Mouse (Mus musculus): ENCODE results near the gene Kdelr1.
"Not testable (repeated sequence)": the region's sequence is repeated elsewhere in the genome, so short reads cannot be mapped to it uniquely, and the experiment has no call there.

Gene Kdelr1

DNA sequence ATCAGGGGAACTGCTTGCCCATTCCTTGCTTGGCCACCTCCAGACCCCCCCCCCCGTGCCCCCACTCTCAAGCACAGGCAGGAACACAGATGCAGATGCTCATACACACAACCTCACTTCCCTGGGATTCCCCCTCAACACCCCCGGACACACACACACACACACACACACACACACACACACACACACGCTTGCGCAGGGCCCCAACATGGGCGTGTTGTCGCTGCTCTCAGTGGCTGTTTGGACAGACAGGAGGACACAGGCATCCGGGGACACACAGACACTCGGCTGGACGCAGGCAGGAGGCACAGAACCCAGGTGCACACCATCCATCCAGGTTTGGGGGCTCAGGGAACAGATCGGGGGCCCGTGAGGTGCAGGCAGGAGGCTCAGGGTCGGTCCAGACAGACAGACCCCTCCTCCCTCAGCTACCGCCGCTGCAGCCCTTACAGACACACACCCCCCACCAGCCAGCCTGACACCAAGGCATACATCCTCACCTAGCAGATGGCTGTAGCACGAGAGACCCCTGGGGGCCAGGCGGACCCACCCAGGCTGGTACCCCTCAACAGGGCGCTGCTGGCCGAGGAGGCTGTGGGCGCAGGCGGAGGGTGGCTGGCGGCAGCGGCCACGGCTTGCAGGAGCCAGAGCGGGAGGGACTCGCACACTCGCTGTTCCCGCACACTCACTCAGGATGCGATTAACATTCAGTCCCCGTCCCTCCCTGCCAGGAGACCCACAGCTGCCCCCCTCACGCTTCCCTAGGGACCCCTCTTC lies 2.1 kb upstream of the Kdelr1 start:
- peak; percentile 53 for DNase-seq (ENCODE audit: low read depth)

DNA sequence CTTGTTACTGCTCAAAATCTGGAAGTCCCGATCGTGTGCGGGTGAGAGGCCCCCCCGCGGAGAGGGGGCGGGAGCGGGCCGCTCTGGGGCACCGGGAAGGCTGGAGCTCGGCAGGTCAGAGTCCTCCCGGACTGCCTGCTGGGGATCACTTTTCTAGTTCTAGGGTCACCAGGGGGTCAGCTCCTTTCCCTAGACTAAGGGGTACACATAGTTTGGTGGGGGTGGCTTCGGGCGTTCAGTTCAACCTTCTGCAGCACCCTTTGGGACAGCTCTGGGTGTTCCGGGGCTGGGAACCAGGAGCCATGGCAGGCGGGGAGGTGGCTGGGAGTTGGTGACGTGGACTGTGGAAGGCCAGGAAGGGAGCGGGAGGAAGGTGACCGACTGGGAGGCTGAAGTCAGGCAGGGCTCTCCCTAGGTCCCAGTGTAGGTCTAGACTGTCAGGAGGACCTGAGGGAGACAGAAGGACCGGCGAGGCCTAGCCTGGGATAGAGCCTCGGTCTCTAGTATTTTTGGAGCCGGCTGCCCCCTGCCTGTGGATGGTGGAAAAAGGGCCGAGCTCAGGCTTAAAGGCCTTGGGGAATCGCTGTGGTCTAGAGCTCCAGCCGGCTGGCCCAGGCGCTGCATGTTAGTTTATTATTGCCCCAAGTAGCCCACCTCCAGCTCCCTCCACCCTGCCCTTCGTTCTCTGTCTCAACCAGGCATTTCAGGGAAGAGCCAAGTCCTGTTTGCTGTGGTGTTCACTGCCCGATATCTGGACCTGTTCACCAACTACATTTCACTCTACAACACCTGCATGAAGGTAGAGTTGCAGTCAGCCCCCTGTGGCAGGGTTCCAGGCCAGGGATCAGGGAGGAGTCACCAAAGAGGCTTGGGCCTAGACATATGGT lies 732 bp downstream of the Kdelr1 start:
- peak; percentile 72 for DNase-seq (ENCODE audit: low read depth)

DNA sequence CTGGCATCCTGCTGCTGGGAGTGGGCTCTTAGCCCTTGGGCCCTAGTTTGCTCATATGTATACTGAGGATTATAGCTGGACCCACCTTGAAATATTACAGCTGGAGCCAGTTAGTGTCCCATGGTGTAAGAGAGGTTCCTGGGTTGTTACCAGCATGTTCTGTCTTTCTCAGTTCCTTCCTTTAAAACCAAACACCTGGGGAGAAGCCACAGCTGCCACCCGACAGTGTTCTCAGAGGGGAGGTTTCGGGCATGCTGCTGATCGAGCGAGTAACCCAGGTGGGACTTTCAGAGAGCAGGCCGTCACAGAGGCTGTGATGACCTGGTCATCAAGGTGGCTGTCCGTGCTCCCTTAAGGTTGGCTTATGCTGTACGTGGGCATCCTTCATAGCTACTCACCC lies 4.3 kb downstream of the Kdelr1 start:
- no peak for DNase-seq (ENCODE audit: low read depth)

DNA sequence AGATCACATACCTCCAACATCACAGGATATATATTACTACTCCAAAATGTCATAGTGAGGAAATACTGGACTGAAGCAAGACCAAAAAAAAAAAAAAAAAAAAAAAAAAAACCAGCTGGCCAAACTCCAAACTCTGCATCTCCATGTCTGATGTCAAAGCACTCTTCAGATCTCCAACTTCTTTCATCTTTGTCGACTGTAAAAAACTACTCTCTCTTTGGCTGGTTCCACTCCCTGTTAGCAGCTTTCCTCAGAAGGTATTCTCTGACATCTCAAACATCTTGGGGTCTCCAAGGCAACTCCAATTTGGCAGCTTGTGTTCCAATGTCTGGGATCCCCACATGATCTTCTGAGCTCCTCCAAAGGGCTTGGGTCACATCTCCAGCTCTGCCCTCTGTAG lies 5.7 kb downstream of the Kdelr1 start, which contains the start of gene Grin2d:
Grin2d (minus strand) TSS at position 101 of the 400 bp plus-strand sequence.
- not testable (repeated sequence) for DNase-seq (ENCODE audit: low read depth)

DNA sequence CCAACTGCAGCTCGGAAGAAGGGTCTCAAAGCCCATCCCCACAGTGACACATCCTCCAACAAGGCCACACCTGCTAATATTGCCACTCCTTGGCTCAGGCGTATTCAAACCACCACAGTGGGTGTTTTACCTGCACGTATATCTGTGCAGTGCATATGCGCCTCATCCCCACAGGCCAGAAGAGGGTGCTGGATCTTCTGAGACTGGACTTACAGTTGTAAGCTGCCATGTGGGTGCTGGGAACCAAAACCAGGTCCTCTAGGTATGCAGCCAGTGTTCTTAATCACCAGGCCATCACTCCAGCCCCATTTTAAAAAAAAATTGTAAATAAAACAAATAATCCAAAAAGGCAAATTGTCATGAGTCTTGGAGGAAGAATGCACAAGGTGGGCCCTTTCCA lies 8.0 kb downstream of the Kdelr1 start:
- no peak for DNase-seq (ENCODE audit: low read depth)

DNA sequence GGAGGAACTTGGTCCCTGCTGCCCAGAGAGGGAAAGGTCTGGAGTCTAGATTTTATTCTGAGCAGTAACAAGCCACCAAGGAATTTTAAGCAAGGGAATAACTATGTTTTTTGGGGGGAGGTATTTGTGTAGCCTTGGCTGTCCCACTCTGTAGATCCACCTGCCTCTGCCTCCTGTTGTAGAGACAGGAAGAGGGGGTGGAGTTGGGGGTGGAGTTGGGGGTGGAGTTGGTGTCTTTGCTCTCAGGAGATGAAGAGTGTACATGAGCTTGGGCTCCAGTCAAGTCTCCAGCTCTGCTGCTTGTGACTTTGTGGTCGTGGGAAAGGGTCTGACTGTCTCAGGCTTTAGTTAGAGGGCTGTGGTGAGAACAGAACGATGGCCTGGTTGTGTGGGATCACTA lies 8.4 kb downstream of the Kdelr1 start:
- no peak for DNase-seq (ENCODE audit: low read depth)

DNA sequence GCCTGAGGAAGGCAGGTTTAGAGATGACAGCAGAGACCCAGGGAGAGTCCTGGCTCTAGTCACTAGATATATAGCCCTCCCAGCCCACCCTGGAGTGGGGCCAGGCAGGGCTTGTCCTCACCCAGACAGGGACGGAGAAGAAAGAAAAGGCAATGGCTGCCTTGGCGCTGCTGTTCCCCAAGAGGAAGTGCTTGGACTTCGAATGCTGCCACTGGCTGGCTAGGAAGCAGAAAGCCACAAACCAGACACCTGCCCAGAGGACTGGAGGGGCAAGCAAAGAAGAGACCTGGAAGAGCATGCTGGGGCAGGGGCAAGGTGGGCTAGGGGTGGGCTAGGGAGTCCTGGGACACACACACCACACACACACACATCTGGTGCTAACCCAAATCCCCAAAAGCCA lies 14.7 kb downstream of the Kdelr1 start:
- no peak for DNase-seq (ENCODE audit: low read depth)

DNA sequence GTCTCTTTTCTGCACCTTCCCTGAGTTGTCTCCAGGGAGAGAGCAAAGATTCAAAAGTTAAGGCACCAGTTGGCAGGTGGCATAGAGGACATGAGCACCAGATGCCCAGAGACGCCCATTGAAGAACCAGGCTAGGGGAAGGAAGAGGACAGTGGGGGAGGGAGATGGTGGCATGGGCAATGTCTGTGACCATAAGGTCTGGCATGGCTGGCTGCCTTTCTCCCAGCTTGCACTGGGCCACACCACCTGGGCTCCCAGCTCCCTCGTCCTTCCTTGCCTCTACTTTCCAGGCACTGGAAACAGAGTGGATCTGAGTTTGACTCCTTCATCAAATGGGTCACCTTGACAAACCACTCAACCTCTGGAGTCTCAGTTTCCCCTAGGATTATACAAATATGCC lies 20.1 kb downstream of the Kdelr1 start:
- DNase-seq (ENCODE audit: low read depth) = no peak

DNA sequence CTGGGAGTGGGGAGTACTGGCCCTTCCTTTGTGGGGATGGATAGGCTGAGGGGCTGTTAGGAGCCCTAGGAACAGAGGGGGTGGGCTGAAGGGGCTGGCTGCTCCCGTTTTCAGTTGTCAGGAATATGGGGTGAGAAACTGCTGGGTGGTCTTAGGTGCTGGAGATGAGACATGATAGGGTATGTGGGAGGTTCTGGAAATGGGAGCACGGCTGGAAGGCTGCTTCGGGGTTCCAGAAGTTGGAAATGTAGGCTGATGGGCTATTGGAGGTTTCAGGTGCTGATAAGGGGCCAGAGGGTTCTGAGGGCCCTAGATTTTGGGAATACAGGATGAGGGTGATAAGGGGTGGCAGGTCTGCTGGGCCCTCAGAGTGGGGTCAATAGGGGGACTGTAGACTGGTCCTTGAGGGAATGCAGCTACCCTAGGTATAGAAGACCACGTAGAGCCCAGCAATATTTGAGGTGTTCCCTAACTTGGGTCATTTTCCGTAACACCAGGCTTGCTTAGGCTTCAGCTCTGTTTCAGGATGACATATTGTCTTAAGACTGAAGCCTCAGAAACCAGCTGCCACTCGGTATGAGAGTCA lies 23.5 kb downstream of the Kdelr1 start:
- DNase-seq (ENCODE audit: low read depth) = peak; percentile 28

DNA sequence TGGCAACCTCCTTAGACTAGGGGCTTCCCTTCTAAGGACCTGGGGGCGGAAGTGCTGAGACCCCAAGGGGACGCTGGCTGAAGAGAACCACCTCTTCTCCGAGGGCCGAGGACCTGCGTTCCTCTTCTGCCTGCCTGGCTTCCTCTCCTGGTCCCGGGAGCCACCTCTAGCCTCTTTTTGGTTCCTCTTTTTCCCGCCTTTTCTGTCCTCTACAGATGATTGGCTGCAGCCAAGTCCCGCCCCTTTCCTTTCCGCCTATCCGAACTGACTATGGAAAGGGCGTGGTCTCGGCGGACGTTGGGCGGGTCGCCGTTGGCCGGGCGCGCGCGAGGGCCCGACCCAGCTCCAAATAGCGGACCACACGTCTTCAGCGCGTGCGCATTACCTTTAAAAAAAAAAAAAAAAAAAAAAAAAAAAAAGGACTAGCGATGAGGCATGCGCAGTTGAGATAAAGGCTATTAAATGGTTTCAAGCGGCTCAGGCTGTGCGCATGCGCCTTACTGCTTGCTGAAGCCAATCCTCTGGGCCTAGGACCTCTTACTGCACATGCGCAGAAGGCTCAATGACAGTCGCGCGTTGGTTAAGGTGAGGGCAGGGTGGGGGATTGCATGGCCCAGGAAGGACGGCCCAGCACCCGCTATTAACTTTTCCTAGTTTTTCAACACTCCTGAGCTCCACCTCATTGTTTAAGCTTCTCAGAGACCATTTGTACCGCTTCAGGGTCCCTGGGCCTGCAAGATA lies 24.1 kb downstream of the Kdelr1 start, which contains the start of the genes Syngr4 and Tmem143:
Syngr4 (minus strand) TSS at position 198 of the 741 bp plus-strand sequence.
Tmem143 (plus strand) TSS at position 425 of the 741 bp plus-strand sequence.
- peak; percentile 98 for DNase-seq (ENCODE audit: low read depth)

DNA sequence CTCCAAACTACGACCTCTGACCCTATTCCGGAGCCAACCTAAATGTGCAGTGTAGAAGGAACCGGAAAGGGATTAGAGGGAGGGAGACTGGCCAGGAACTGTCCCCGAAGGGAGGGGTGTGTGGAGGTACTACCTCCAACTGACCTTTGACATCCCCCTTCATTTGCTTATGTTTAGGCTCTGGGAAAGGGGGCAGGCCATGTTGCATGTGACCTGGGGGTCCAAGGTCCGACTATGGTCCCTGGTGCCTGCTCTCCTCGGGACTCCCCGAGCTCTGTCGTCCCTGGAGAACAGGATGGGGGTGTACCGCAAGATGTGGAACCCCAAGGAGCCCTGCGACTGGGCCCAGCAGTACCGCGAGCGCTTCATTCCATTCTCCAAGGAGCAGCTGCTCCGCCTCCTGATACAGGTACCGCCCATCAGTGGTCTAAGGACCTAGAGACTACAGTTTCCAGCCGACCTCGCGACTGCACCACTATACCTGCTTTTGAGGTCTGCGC lies 24.7 kb downstream of the Kdelr1 start:
- DNase-seq (ENCODE audit: low read depth) = peak; percentile 70

DNA sequence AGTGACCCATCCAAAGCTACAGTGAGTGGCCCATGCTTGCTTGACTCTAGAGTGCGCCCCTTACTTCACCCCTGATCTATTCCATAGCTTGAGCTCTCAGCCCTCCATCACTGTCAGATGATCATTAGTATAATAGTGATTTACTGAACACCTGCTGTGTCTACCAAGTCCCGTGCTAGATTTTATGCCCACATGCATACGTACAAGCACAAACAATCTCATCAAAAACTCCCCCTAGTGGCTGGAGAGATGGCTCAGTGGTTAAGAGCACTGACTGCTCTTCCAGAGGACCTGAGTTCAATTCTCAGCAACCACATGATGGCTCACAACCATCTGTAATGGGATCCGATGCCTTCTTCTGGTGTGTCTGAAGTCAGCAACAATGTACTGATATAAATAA lies 25.6 kb downstream of the Kdelr1 start:
- DNase-seq (ENCODE audit: low read depth) = peak; percentile 85

DNA sequence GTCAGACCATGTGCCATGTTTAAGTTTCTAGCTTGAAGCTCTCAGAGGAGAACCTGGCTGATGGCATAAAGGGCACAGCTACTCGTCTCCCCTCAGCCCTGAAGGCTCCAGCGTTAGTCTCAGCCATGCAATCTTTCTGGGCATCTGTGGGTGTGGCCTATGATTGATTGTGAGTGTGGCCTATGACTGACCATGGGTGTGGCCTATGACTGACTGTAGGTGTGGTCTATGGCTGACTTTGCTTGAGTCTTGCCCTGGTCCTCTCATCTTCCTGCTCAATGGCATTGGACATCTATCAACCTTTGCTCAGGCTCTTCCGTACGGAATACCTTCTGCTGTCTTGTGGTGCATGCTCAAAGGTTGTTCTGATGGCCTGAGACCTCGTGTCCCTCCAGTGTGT lies 29.0 kb downstream of the Kdelr1 start:
- DNase-seq (ENCODE audit: low read depth) = no peak

DNA sequence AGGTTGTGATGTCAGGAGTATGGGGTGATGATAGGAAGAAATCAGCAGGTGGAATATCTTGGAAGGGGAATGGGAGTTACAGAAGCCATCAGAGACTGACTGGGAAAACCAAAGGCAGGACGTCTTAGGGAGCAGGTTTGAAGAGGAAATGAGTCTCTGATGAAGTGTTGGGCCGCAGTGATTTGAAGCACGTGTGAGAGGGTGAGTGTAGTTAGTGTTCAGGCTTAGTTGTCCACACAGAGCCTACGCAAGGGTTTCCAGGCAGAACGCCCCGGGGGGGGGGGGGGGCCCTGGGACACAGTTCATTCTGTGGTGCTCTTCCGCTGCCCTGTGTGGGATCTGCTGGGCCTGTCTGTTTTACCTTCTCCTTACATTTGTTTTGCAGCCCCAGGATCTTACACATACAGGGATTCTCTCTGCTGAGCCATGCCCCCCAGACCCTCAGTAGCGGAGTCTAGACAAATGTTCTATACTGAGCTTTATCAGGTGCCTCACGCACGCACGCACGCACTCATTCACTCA lies 30.0 kb downstream of the Kdelr1 start:
- no peak for DNase-seq (ENCODE audit: low read depth)

DNA sequence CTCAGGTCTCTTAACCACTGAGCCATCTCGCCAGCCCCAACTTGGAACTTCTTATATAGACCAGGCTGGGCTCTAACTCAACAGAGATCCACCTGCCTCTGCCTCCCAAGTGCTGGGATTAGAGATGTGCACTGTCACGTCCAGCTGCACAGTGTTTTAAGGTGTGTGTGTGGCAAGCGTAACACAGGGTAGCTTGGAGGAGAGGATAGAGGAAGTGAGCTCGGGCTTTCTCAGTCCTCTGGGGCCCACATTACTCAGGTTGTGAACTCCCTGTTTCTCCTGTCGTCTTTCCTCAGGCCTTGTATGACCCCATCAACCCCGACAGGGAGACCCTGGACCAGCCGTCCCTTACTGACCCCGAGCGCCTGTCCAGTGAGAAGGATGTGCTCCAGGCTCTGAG lies 34.0 kb downstream of the Kdelr1 start:
- DNase-seq (ENCODE audit: low read depth) = no peak

DNA sequence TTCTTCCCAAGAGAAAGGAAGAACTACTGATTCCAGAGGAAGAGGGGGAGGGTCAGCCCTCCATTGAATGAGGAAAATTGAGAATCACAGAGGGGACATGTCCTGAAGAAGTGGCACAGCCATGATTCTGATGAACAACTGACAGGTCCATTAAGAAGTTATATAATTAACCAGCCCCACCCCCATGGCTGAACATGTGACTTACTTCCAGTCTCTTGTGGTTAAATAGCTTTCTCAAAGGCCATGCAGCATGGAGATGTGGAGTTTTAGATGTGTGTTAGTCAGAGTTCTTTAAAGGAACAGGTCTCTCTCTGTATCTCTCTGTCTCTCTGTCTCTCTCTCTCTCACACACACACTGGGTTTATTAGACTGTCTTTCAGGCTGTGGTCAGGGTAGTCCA lies 35.8 kb downstream of the Kdelr1 start:
- DNase-seq (ENCODE audit: low read depth) = no peak

DNA sequence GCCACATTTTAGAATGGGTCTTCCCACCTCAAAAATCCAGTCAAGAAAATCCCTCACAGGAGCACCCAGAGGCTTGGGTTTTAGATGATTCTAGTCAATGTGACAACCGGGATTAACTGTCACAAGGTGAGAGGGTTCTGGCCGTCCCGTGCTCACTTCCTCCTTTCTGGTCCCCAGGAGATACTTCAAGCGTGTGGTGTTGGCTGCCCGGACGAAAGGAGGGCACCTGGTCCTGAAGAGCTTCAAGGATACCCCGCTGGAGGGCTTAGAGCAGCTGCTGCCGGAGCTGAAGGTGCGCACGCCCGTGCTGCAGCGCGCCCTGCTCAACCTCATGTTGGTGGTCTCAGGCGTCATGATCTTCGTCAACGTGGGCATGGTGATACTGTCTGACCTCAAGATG lies 36.6 kb downstream of the Kdelr1 start:
- DNase-seq (ENCODE audit: low read depth) = no peak

DNA sequence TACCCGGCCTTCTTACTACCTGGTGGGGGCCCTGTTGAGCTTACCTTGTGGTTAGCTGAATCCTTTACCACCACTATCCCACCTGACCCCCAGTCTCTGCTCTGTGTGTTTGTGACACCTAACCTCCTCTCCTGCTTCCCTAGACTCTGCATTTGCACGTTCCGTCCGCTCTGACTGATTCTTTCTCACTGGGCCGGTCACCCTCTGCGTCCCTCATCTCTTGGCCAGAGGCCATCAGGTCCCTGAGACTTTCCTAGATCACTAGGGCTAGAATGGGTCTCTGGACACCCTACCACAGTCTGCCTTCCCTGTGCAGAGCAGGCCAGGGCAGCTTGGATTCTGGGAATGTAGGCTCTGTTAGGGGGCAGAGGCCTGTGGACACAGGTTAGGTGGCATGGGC lies 41.5 kb downstream of the Kdelr1 start:
- no peak for DNase-seq (ENCODE audit: low read depth)

DNA sequence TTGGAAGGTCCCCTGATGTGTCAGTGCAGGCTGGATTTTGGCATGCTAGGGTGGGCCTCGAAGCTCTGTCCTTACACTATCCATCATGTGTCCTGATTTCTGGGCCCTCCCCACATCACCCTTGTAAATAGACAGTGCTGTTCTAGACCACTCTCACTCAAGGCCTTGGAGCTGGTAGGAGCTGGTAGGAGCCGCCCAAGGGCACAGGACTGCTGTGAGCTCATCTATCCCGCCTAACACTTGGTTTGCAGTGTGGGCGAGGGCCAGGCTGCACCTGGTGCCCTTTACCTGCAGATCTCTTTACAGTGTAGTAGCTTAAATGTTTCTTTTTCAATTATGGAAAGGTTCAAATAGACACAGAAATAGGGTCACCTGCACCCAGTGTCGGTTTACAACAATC lies 42.4 kb downstream of the Kdelr1 start:
- no peak for DNase-seq (ENCODE audit: low read depth)

DNA sequence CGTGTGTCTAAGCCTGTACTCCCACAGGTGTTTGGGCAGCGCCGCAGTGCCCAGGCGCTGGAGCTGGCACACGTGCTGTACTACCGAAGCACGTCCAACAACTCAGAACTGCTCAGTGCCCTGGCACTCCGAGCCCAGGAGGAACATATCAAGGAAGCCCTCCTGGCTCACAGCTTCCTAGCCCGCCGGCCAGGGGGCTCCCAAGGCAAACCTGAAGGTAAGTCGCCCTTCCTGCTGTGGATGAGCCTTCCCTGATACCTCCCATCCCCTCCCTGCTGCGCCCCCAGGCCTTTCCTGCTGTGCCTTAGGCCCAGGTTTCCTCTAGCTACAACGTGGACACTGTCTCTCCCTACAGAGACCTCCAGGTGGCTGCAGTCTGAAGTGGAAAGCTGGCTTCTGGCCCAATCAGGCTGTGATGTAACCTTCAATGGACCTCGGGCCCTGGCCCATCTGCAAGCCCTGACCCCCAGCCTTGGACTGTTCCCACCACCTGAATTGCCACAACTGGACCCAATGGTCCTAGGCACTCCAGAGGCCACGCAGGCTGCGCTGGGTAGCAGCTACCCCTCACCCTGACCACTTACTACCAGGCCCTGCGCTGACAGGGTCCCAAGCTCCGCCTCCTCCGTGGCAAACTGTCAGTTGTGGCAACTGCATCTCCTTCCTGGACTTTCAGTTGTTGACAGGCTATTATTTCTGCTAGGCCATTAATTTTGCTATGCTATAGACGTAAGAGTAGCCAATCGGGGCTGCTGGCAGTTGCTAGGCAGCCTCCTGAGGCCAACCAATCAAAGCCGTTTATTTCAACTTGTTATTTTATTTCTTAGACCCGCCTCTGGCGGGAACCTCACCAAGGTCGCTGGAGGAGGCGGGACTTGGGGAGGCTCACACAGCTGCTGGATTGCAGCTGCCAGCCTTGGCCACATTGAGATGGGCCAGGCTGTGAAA lies 43.8 kb downstream of the Kdelr1 start:
- peak; percentile 86 for DNase-seq (ENCODE audit: low read depth)

Data from naive thymus-derived CD4-positive, alpha-beta T cell, adult 2 months (primary cell).